Mouse (Mus musculus) lung, adult 2 months (tissue): ENCODE measurements around the gene Ybx2.

Experiments used
- CTCF ChIP-seq: fragments of 200-500 bp; IDR thresholded peaks from 2 replicates; pipeline ENCODE4 v1.5.1; 2011; ENCODE audit warnings: mild to moderate bottlenecking, low read length, control low read depth; ENCODE audit not compliant: insufficient read depth
- POLR2A ChIP-seq: fragments of 200-500 bp; IDR thresholded peaks from 2 replicates; pipeline ENCODE4 v1.6.1; 2011; ENCODE audit warnings: low read depth, mild to moderate bottlenecking, control low read depth, low read length, borderline replicate concordance; ENCODE audit errors: extremely low read depth

- TF ChIP-seq CTCF (no peak), POLR2A (peak; percentile 89; the same call in 1 of the 2 replicates)
Observed at GRCm38 (mm10) chr11:69901406-69901846, 34.2 kb upstream of the Ybx2 start.
